Mouse (Mus musculus) heart, postnatal 14 days (tissue): ENCODE measurements around the gene Olfr1477. TPM values are rescaled to one million over a fixed set of nuclear protein-coding genes. Genes with fewer than 3 reads are reported as not detected.
"Not testable (repeated sequence)": the region's sequence is repeated elsewhere in the genome, so short reads cannot be mapped to it uniquely, and the experiment has no call there.

Experiments
- DNase-seq, 2 experiments: peaks; one replicate each; pipeline ENCODE4 v3.0.0; 2021 to 2022
- intact Hi-C: fragments of 180-260 bp; cut with DNase I; formaldehyde crosslinking; loops from one replicate; pipeline ENCODE4 v1.15.1; 2025
- long read RNA-seq, 2 experiments: library from polyadenylated mRNA; stranded (forward); transcript quantifications; one replicate each; pipeline ENCODE4 v2.0.0; 2021
- total RNA-seq, 2 experiments: library from RNA; stranded (reverse); gene quantifications; 2 replicates each; pipeline ENCODE4 v1.2.3; 2021

Gene Olfr1477
- total RNA-seq = not detected
- long read RNA-seq, experiment 1 = 0 reads
- long read RNA-seq, experiment 2 = 0 reads

- intact Hi-C loops = no loop called here
- DNase-seq = no peak
These were observed at the start of gene Olfr1477 for GRCm38 (mm10) chr19:13500246-13500645. Olfr1477 (plus strand) TSS chr19:13500546.

- no peak for DNase-seq
- intact Hi-C loops = no loop called here
These were observed 44.4 kb upstream of the Olfr1477 start, which contains the start of gene Olfr1472 for GRCm38 (mm10) chr19:13455986-13456385. Olfr1472 (minus strand) TSS chr19:13456086.

- DNase-seq, intact Hi-C loops: not testable (repeated sequence)
These were observed 31.1 kb upstream of the Olfr1477 start, which contains the start of gene Olfr1474 for GRCm38 (mm10) chr19:13469265-13469664. Olfr1474 (plus strand) TSS chr19:13469565.

GRCm38 (mm10) chr19:13480096-13480495, 20.2 kb upstream of the Olfr1477 start, which contains the start of gene Olfr1475:
Olfr1475 (minus strand) TSS chr19:13480196.
- intact Hi-C loops = no loop called here

GRCm38 (mm10) chr19:13527613-13528012, 27.3 kb downstream of the Olfr1477 start, which contains the start of gene Olfr1480:
Olfr1480 (plus strand) TSS chr19:13527913.
- intact Hi-C loops = no loop called here
- DNase-seq = no peak

More at GRCm38 (mm10) chr19:13480096-13480495, 20.2 kb upstream of the Olfr1477 start, which contains the start of gene Olfr1475:
- no peak for DNase-seq

Other genes starting within 250 kb of the Olfr1477 start
- not detected for gene Olfr1465, start 185.0 kb upstream of the Olfr1477 start, total RNA-seq
- gene Olfr1466, start 161.7 kb upstream of the Olfr1477 start, total RNA-seq = not detected
- not detected for gene Olfr1467, start 138.3 kb upstream of the Olfr1477 start, total RNA-seq
- not detected for gene Olfr1469, start 92.7 kb upstream of the Olfr1477 start, total RNA-seq
- not detected for gene Olfr1471, start 57.1 kb upstream of the Olfr1477 start, total RNA-seq
- gene Olfr1472, start 44.5 kb upstream of the Olfr1477 start, total RNA-seq = not detected
- gene Olfr1474, start 31.0 kb upstream of the Olfr1477 start, total RNA-seq = not detected
- not detected for gene Olfr1475, start 20.4 kb upstream of the Olfr1477 start, total RNA-seq
- gene Olfr1480, start 27.4 kb downstream of the Olfr1477 start, total RNA-seq = not detected
- not detected for gene Olfr1484, start 83.0 kb downstream of the Olfr1477 start, total RNA-seq
- not detected for gene Olfr1487, start 116.8 kb downstream of the Olfr1477 start, total RNA-seq
- not detected for gene Olfr1489, start 131.1 kb downstream of the Olfr1477 start, total RNA-seq
- gene Olfr1490, start 150.5 kb downstream of the Olfr1477 start, total RNA-seq = not detected
- not detected for gene Olfr1491, start 196.7 kb downstream of the Olfr1477 start, total RNA-seq
- gene Olfr1493-ps1, start 222.7 kb downstream of the Olfr1477 start, total RNA-seq = not detected
- not detected for gene Olfr1494, start 239.2 kb downstream of the Olfr1477 start, total RNA-seq